Mouse (Mus musculus): ENCODE data around the gene Pdxdc1.

DNA sequence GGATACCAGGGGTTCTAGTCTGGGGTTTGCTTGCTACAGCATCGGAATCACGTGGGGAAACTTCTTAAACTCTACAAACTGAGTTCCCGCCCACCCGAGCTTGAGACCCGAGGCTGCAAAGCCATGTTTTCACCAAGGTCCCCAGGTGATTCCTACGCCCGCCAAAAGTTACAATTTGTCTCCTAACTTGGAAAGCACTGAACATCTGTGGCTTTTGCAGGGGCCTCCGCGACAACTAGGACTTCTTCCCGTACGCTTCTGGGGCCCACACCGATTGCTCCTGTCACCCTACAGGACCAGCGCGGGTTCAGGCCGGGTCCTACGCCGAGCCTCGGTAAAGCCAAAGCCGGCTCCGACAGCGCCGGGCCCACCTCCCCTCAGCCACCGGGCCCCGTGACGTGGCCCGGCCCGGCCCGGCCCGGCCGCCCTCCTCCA, 517 bp downstream of the Pdxdc1 start:
- no peak for TF ChIP-seq POLR2A (IDR thresholded peaks at IDR 0.05; ENCODE audit: low read depth, low read length)
- TF ChIP-seq CTCF (conservative IDR thresholded peaks at IDR 0.05; ENCODE audit: insufficient read depth, insufficient read length, low read depth, low read length) = no peak
